Mouse (Mus musculus) heart, adult 10 weeks (tissue): ENCODE measurements around the gene Dlx3. TPM values are rescaled to one million over a fixed set of nuclear protein-coding genes. Genes with fewer than 3 reads are reported as not detected.

Experiments
- polyA plus RNA-seq: library from polyadenylated mRNA; stranded (reverse); fragments of 350-450 nt; fragmentation: Illumina TruSeq; extraction: RNeasy Lipid Tissue Mini Kit (QIAGEN cat#74804); gene quantifications from one replicate; pipeline ENCODE4 v1.2.3, GENCODE M21; 2014; ENCODE audit warnings: low read depth, low replicate concordance

The Dlx3 gene
- not detected for polyA plus RNA-seq

DNA sequence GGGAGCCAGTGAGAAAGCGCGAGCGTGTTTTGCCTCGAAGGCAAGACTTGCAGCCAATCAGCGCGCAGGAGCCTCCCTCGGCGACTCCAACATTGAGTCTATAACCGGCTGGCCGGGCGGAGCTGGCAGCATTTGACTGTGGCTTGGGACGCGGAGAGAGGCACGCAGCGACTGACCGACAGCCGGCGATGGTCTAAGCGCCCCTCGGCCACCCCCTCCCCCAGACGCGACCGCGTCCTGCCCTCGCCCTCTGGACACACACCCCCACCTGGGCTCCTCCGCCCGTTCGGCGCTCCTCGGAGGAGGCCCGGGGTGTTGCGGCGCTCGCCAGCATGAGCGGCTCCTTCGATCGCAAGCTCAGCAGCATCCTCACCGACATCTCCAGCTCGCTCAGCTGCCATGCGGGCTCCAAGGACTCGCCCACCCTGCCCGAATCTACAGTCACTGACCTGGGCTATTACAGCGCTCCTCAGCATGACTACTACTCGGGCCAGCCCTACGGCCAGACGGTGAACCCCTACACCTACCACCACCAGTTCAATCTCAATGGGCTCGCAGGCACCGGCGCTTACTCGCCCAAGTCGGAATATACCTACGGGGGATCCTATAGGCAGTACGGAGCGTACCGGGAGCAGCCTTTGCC, at the start of gene Dlx3:
Gene Dlx3, plus strand, starts transcription at position 130 of the 643 bp plus-strand sequence.

DNA sequence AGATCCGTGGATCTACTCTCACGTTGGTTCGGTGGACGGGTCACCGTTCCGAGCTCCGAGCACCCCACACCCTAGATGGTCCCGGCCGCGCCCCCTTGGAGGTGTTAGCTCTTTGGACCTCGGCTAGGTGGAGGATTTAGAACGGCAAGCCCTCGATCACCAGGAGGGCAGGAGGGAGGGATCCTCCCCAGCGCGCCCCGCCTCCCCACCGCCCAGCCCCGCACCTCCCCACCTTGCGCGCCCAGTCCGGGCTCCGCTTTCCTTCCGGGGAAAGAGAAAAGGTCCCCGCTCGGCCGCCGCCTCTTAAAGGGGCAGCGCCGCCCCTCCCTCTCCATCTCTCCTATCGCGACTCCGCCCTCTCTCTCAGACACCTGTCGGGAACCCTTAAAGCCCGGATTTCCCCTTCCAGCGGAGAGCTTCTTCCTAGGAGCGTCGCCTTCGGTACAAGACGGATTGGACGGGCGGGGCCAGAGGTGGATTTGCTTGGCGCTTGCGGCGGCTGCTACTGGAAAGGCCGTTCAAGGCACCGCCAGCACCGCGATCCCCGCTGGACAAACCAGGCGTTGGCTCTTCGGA, 43.3 kb upstream of the Dlx3 start, which contains the start of gene Itga3:
Gene Itga3, minus strand, starts transcription at position 266 of the 576 bp plus-strand sequence.

DNA sequence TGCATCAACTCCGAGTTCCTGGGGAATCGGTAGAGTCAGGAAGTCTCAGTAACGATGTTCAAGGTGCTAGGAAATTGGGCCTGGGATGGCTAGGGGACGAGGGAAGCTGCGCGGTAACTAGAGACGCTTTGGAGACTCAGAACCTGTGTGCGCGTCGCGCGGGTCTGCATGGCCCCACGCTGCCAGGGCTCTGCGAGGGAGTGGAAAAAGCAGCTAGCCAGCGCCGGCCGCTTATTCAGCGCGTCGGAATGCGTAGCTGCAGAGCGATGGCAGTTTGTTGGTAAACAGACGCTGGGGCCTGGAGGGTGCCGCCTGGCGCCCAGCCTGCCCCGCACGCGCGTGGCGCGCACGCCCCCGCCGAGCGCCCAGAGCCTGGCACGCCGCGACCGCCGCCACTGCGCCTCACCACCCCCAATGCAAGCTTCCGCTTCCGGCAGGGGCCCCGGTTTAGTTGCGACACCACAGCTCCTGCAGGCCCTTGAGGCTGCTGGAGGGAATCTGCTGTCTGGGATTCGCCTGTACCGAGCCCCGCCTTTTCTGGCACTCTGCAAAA, 26.0 kb downstream of the Dlx3 start, which contains the start of gene Dlx4:
Gene Dlx4, minus strand, starts transcription at position 413 of the 553 bp plus-strand sequence.

Other genes starting within 250 kb of the Dlx3 start
- gene Col1a1, start 183.9 kb upstream of the Dlx3 start, polyA plus RNA-seq = 35.8 TPM
- not detected for gene Hils1, start 152.5 kb upstream of the Dlx3 start, polyA plus RNA-seq
- gene Sgca, start 143.8 kb upstream of the Dlx3 start, polyA plus RNA-seq = 187 TPM
- gene Ppp1r9b, start 129.1 kb upstream of the Dlx3 start, polyA plus RNA-seq = 27.9 TPM
- gene Samd14, start 110.2 kb upstream of the Dlx3 start, polyA plus RNA-seq = 2.5 TPM
- gene Pdk2, start 78.8 kb upstream of the Dlx3 start, polyA plus RNA-seq = 414 TPM
- gene Itga3, start 43.3 kb upstream of the Dlx3 start, polyA plus RNA-seq = 8.8 TPM
- not detected for gene Dlx4, start 26.1 kb downstream of the Dlx3 start, polyA plus RNA-seq
- gene Tac4, start 141.4 kb downstream of the Dlx3 start, polyA plus RNA-seq = not detected
- 25.1 TPM for gene Kat7, start 190.1 kb downstream of the Dlx3 start, polyA plus RNA-seq
- 7.1 TPM for gene Fam117a, start 216.9 kb downstream of the Dlx3 start, polyA plus RNA-seq